Mouse (Mus musculus) CD4-positive naive resting alpha-beta T cell, adult 57 days (primary cell): ENCODE results near the gene Phykpl. TPM values are rescaled to one million over a fixed set of nuclear protein-coding genes. Genes with fewer than 3 reads are reported as not detected.

Experiments used
- total RNA-seq: library from RNA; stranded (reverse); gene quantifications from one replicate; pipeline ENCODE4 v1.2.4, GENCODE M21; 2023

The Phykpl gene
- total RNA-seq: 12.7 TPM

GRCm38 (mm10) chr11:51584431-51585248 lies at the start of gene Phykpl:
Phykpl (plus strand) TSS chr11:51584757.

GRCm38 (mm10) chr11:51606447-51607095 lies 22.0 kb downstream of the Phykpl start, which contains the start of gene Hnrnpab:
Hnrnpab (minus strand) TSS chr11:51606847.

GRCm38 (mm10) chr11:51619409-51620060 lies 35.0 kb downstream of the Phykpl start, which contains the start of gene Nhp2:
Nhp2 (plus strand) TSS chr11:51619735.

GRCm38 (mm10) chr11:51635525-51636322 lies 51.2 kb downstream of the Phykpl start, which contains the start of gene Rmnd5b:
Rmnd5b (minus strand) TSS chr11:51635896.

GRCm38 (mm10) chr11:51650691-51651515 lies 66.3 kb downstream of the Phykpl start, which contains the start of the genes N4bp3 and D930048N14Rik:
N4bp3 (minus strand) TSS chr11:51650842.
D930048N14Rik (plus strand) TSS chr11:51650954.

Other genes starting within 250 kb of the Phykpl start
- 258 TPM for gene Hnrnpab, start 22.1 kb downstream of the Phykpl start, total RNA-seq
- gene Nhp2, start 35.0 kb downstream of the Phykpl start, total RNA-seq: 42.3 TPM
- 57.0 TPM for gene Rmnd5b, start 51.1 kb downstream of the Phykpl start, total RNA-seq
- 5.3 TPM for gene N4bp3, start 66.1 kb downstream of the Phykpl start, total RNA-seq
- 0.71 TPM for gene D930048N14Rik, start 66.2 kb downstream of the Phykpl start, total RNA-seq
- gene 0610009B22Rik, start 104.1 kb downstream of the Phykpl start, total RNA-seq: 3.0 TPM
- 55.5 TPM for gene Sec24a, start 178.9 kb downstream of the Phykpl start, total RNA-seq
- gene Sar1b, start 178.9 kb downstream of the Phykpl start, total RNA-seq: 31.3 TPM